Mouse (Mus musculus) hindbrain, embryonic 11.5 days (tissue): ENCODE data around the gene Ubald1. TPM values are rescaled to one million over a fixed set of nuclear protein-coding genes. Genes with fewer than 3 reads are reported as not detected.

ENCODE experiments used
- ATAC-seq: fragments of 200-750 bp; cut with Nextera tagmentation; 2 replicates; pipeline ENCODE4 v1.8.0; 2017; ENCODE audit warnings: mild to moderate bottlenecking, moderate TSS enrichment, moderate library complexity; ENCODE audit not compliant: low FRiP score
- DNase-seq: peaks from one replicate; pipeline ENCODE4 v3.0.0-alpha.2; 2015; ENCODE audit warnings: low spot score
- H3K27ac ChIP-seq: fragments of 300-500 bp; sonication (generic); 2 replicates; pipeline ENCODE4 v1.5.1; 2014; ENCODE audit warnings: mild to moderate bottlenecking, low read depth, low read length
- H3K27me3 ChIP-seq: fragments of 300-500 bp; sonication (generic); 2 replicates; pipeline ENCODE4 v1.6.1; 2014; ENCODE audit warnings: mild to moderate bottlenecking, low read length, moderate library complexity, mixed read lengths; ENCODE audit not compliant: control insufficient read depth, insufficient read depth
- H3K36me3 ChIP-seq: fragments of 300-500 bp; sonication (generic); 2 replicates; pipeline ENCODE4 v1.6.1; 2014; ENCODE audit warnings: mild to moderate bottlenecking, low read length, moderate library complexity, mixed read lengths; ENCODE audit not compliant: control insufficient read depth, insufficient read depth
- H3K4me1 ChIP-seq: fragments of 300-500 bp; sonication (generic); replicated peaks from 2 replicates; pipeline ENCODE4 v1.6.1; 2014; ENCODE audit warnings: low read length, mixed read lengths; ENCODE audit not compliant: control insufficient read depth, insufficient read depth
- H3K4me2 ChIP-seq: fragments of 300-500 bp; sonication (generic); replicated peaks from 2 replicates; pipeline ENCODE4 v1.6.1; 2014; ENCODE audit warnings: mild to moderate bottlenecking, low read depth, low read length
- H3K4me3 ChIP-seq: fragments of 300-500 bp; sonication (generic); 2 replicates; pipeline ENCODE4 v1.5.1; 2014; ENCODE audit warnings: low read depth, low read length
- H3K9ac ChIP-seq: fragments of 300-500 bp; sonication (generic); 2 replicates; pipeline ENCODE4 v1.6.1; 2014; ENCODE audit warnings: low read depth, low read length
- H3K9me3 ChIP-seq: fragments of 300-500 bp; sonication (generic); 2 replicates; pipeline ENCODE4 v1.6.1; 2016; ENCODE audit warnings: low read length; ENCODE audit not compliant: control insufficient read depth
- WGBS: fragments of 180-500 bp; shearing (Covaris S2); extraction: QIAGEN DNeasy Blood & Tissue Kit; methylation state at CpG from one replicate; pipeline ENCODE4 v1.1.7; 2014; 5-methylcytosine and 5-hydroxymethylcytosine counted together
- polyA plus RNA-seq: library from polyadenylated mRNA; unstranded; fragments of >200 nt; fragmentation: Nextera tagmentation; extraction: Ambion mirVana; gene quantifications from 2 replicates; pipeline ENCODE4 v1.2.1, GENCODE M21; 2014

Gene Ubald1
- polyA plus RNA-seq, 1 experiment from 2014 or later: 28.9 TPM

GRCm38 (mm10) chr16:4866101-4866695, 13.9 kb downstream of the Ubald1 start:
- no peak overlapping the region for H3K9ac ChIP-seq
- no peaks in the 10 kb centered on the region for H3K9me3 ChIP-seq
- no peaks in the 10 kb centered on the region for H3K27me3 ChIP-seq
- H3K4me3 ChIP-seq: no peak overlapping the region
- DNase-seq: no peak
- H3K4me2 ChIP-seq: no peak overlapping the region
- 74% methylated on average over 7 of the region's 7 CpGs for WGBS
- no peak overlapping the region for H3K27ac ChIP-seq
- ATAC-seq: no peak
- no peaks in the 10 kb centered on the region for H3K4me1 ChIP-seq
- no peaks in the 10 kb centered on the region for H3K36me3 ChIP-seq

- no peaks in the 10 kb centered on the region for H3K27me3 ChIP-seq
- H3K4me1 ChIP-seq: no peaks in the 10 kb centered on the region
- no peaks in the 10 kb centered on the region for H3K9me3 ChIP-seq
- no peak overlapping the region for H3K4me3 ChIP-seq
- no peak for DNase-seq
- ATAC-seq: no peak
- no peak overlapping the region for H3K9ac ChIP-seq
- WGBS: 83% methylated on average over 8 of the region's 8 CpGs
- no peaks in the 10 kb centered on the region for H3K36me3 ChIP-seq
- H3K4me2 ChIP-seq: no peak overlapping the region
- H3K27ac ChIP-seq: no peak overlapping the region
These were observed 16.4 kb downstream of the Ubald1 start for GRCm38 (mm10) chr16:4863742-4864141.

- Histone ChIP-seq H3K9me3 (no peaks in the 10 kb centered on the region), H3K4me2 (no peak overlapping the region), H3K36me3 (no peaks in the 10 kb centered on the region), H3K9ac (no peak overlapping the region), H3K27me3 (no peaks in the 10 kb centered on the region), H3K27ac (no peak overlapping the region), H3K4me3 (no peak overlapping the region), H3K4me1 (no peaks in the 10 kb centered on the region)
- WGBS: 60% methylated on average over 9 of the region's 9 CpGs
- ATAC-seq (peak; percentile 53; the same call in 1 of the 2 replicates), DNase-seq (peak; percentile 68)
These were observed 17.1 kb downstream of the Ubald1 start for GRCm38 (mm10) chr16:4862863-4863483.

GRCm38 (mm10) chr16:4861392-4861791, 18.7 kb downstream of the Ubald1 start:
- ATAC-seq: no peak
- no peak overlapping the region for H3K9ac ChIP-seq
- no peak for DNase-seq
- no peaks in the 10 kb centered on the region for H3K9me3 ChIP-seq
- 53% methylated on average over 10 of the region's 10 CpGs for WGBS
- no peaks in the 10 kb centered on the region for H3K36me3 ChIP-seq
- H3K4me3 ChIP-seq: no peak overlapping the region
- no peaks in the 10 kb centered on the region for H3K4me1 ChIP-seq
- no peaks in the 10 kb centered on the region for H3K27me3 ChIP-seq
- H3K4me2 ChIP-seq: no peak overlapping the region
- H3K27ac ChIP-seq: no peak overlapping the region

DNA sequence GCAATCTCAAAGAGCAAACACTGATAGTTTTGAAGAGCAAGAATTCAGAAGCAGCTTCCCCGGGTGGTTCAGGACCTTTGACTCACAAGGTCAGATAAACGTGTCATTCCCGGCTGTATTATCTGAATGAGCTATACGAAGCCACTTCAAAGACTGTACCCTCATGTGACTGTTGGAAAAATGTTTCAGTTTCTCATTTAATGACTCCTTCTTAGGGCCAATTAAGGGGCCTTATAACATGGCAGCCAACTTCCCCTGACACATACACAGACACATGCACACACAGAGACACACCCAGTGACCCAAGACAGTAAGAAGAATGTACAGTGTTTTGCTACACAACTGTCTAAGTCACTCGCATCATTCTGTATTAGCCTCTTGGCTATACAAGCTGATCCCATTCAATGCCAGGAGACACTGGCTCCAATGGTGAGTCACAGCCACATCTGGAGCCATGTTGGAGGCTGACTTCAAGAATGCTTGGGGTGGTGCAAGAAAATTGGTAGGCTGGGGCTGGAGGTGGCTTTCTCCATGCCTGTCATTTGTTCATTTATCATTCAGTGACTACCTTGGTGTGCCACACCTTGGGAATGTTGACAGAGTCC, 25.0 kb downstream of the Ubald1 start:
- H3K36me3 ChIP-seq: no peaks in the 10 kb centered on the region
- 70% methylated on average over 5 of the region's 5 CpGs for WGBS
- no peaks in the 10 kb centered on the region for H3K9me3 ChIP-seq
- no peak overlapping the region for H3K4me2 ChIP-seq
- no peak for DNase-seq
- ATAC-seq: no peak
- no peak overlapping the region for H3K9ac ChIP-seq
- no peaks in the 10 kb centered on the region for H3K27me3 ChIP-seq
- no peaks in the 10 kb centered on the region for H3K4me1 ChIP-seq
- no peak overlapping the region for H3K27ac ChIP-seq
- H3K4me3 ChIP-seq: no peak overlapping the region

GRCm38 (mm10) chr16:4850938-4851628, 29.0 kb downstream of the Ubald1 start:
- Histone ChIP-seq H3K4me3 (no peak overlapping the region), H3K36me3 (no peaks in the 10 kb centered on the region), H3K9ac (no peak overlapping the region), H3K4me2 (no peak overlapping the region), H3K27me3 (no peaks in the 10 kb centered on the region), H3K9me3 (no peaks in the 10 kb centered on the region), H3K4me1 (no peaks in the 10 kb centered on the region), H3K27ac (no peak overlapping the region)
- WGBS: 63% methylated on average over 5 of the region's 5 CpGs
- DNase-seq: no peak
- no peak for ATAC-seq

- no peak overlapping the region for H3K27ac ChIP-seq
- no peak overlapping the region for H3K4me3 ChIP-seq
- no peaks in the 10 kb centered on the region for H3K4me1 ChIP-seq
- H3K9me3 ChIP-seq: no peaks in the 10 kb centered on the region
- H3K4me2 ChIP-seq: no peak overlapping the region
- no peak for ATAC-seq
- no peak overlapping the region for H3K9ac ChIP-seq
- 83% methylated on average over 7 of the region's 7 CpGs for WGBS
- no peak for DNase-seq
- no peaks in the 10 kb centered on the region for H3K36me3 ChIP-seq
- H3K27me3 ChIP-seq: no peaks in the 10 kb centered on the region
These were observed 29.8 kb downstream of the Ubald1 start for GRCm38 (mm10) chr16:4850361-4850760.

DNA sequence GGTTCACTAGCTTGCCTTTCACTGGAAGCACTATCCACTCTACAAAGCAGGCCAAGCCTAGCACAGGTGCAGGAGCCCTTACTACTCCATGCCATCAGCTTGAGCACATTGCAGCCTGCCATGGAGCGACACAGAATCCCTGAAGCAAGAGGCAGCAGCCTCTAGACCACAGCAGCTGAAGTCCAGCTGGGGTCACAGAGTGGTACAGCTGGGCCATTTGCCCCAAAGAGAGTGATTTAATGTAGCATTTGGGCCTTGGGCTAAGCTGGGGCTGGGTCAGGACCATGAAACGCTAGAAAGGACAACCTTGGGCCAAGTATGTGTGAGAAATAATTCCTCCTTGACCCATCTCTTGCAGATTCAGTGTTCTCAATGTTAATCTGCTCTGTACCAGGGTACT, 32.0 kb downstream of the Ubald1 start:
- no peaks in the 10 kb centered on the region for H3K9me3 ChIP-seq
- H3K27me3 ChIP-seq: no peaks in the 10 kb centered on the region
- DNase-seq (no peak), ATAC-seq (no peak)
- H3K9ac ChIP-seq: no peak overlapping the region
- H3K27ac ChIP-seq: no peak overlapping the region
- 84% methylated on average over 2 of the region's 2 CpGs for WGBS
- no peak overlapping the region for H3K4me2 ChIP-seq
- no peaks in the 10 kb centered on the region for H3K36me3 ChIP-seq
- H3K4me3 ChIP-seq: no peak overlapping the region
- H3K4me1 ChIP-seq: no peaks in the 10 kb centered on the region
